Mouse (Mus musculus) embryonic facial prominence, embryonic 10.5 days (tissue): ENCODE measurements at regions not wholly inside any gene's neighbourhood (a gene's known extent, or its start where the extent isn't known, plus 50 kb on each side); places are given as distances from the start of the nearest gene placed in this dataset.
"Not testable (repeated sequence)": the region's sequence is repeated elsewhere in the genome, so short reads cannot be mapped to it uniquely, and the experiment has no call there.

Experiments
- DNase-seq: peaks from one replicate; pipeline ENCODE4 v3.0.0-alpha.2; 2017; ENCODE audit warnings: low spot score
- H3K27ac ChIP-seq: fragments of 300-500 bp; sonication (generic); replicated peaks from 2 replicates; pipeline ENCODE4 v1.5.1; 2016; ENCODE audit warnings: mild to moderate bottlenecking
- H3K27me3 ChIP-seq: fragments of 300-500 bp; sonication (generic); replicated peaks from 2 replicates; pipeline ENCODE4 v1.6.1; 2016; ENCODE audit warnings: low read depth, mild to moderate bottlenecking; ENCODE audit not compliant: poor library complexity, severe bottlenecking
- H3K36me3 ChIP-seq: fragments of 300-500 bp; sonication (generic); replicated peaks from 2 replicates; pipeline ENCODE4 v1.6.1; 2016; ENCODE audit warnings: mild to moderate bottlenecking, moderate library complexity
- H3K4me1 ChIP-seq: fragments of 300-500 bp; sonication (generic); 2 replicates; pipeline ENCODE4 v1.6.1; 2016
- H3K4me3 ChIP-seq: fragments of 300-500 bp; sonication (generic); 2 replicates; pipeline ENCODE4 v1.5.1; 2016; ENCODE audit warnings: mild to moderate bottlenecking, moderate library complexity
- H3K9me3 ChIP-seq: fragments of 300-500 bp; sonication (generic); 2 replicates; pipeline ENCODE4 v1.6.1; 2016; ENCODE audit warnings: mild to moderate bottlenecking
- WGBS: fragments of 180-500 bp; shearing (Covaris S2); methylation state at CpG from one replicate; pipeline ENCODE4 v1.1.7; 2016; 5-methylcytosine and 5-hydroxymethylcytosine counted together

- 44% methylated on average over 2 of the region's 2 CpGs for WGBS
- not testable (repeated sequence) for H3K4me1 ChIP-seq, H3K4me3 ChIP-seq, H3K27me3 ChIP-seq, H3K27ac ChIP-seq, H3K9me3 ChIP-seq, H3K36me3 ChIP-seq, DNase-seq
Observed at GRCm38 (mm10) chr12:23325756-23326155, 454.3 kb downstream of the Gm10330 start.

- peak overlapping the region; percentile 58 for H3K4me3 ChIP-seq
- under 1% methylated on average over 36 of the region's 38 CpGs for WGBS
- H3K27ac ChIP-seq, result 0 out of 2 replicates have a peak overlapping the region, but pooled peaks have one; percentile 54
Observed at GRCm38 (mm10) chr12:23315186-23315585, 464.9 kb downstream of the Gm10330 start.

More at GRCm38 (mm10) chr12:23315186-23315585, 464.9 kb downstream of the Gm10330 start:
- peak; percentile 76 for DNase-seq
- H3K36me3 ChIP-seq, H3K27me3 ChIP-seq, H3K9me3 ChIP-seq, H3K4me1 ChIP-seq: not testable (repeated sequence)
